Mouse (Mus musculus) stomach, embryonic 15.5 days (tissue): Measurements from ENCODE around the gene Gaa. TPM values are rescaled to one million over a fixed set of nuclear protein-coding genes. Genes with fewer than 3 reads are reported as not detected.
A peak's percentile ranks its signal among the peaks of the same experiment; 100 is the strongest.

Experiments used
- ATAC-seq: fragments of 200-750 bp; cut with Nextera tagmentation; 2 replicates; pipeline ENCODE4 v1.8.0; 2017; ENCODE audit warnings: low read depth, moderate number of reproducible peaks, moderate TSS enrichment; ENCODE audit not compliant: insufficient read depth, low FRiP score
- H3K27ac ChIP-seq: fragments of 300-500 bp; sonication (generic); 2 replicates; pipeline ENCODE4 v1.5.1; 2015; ENCODE audit warnings: mild to moderate bottlenecking, inconsistent platforms
- H3K27me3 ChIP-seq: fragments of 300-500 bp; sonication (generic); replicated peaks from 2 replicates; pipeline ENCODE4 v1.6.1; 2015; ENCODE audit warnings: inconsistent platforms
- H3K36me3 ChIP-seq: fragments of 300-500 bp; sonication (generic); 2 replicates; pipeline ENCODE4 v1.6.1; 2015; ENCODE audit warnings: inconsistent platforms
- H3K4me1 ChIP-seq: fragments of 300-500 bp; sonication (generic); 2 replicates; pipeline ENCODE4 v1.6.1; 2015; ENCODE audit warnings: inconsistent platforms
- H3K4me2 ChIP-seq: fragments of 300-500 bp; sonication (generic); 2 replicates; pipeline ENCODE4 v1.6.1; 2015; ENCODE audit warnings: mild to moderate bottlenecking, inconsistent platforms
- H3K4me3 ChIP-seq: fragments of 300-500 bp; sonication (generic); replicated peaks from 2 replicates; pipeline ENCODE4 v1.5.1; 2015; ENCODE audit warnings: inconsistent platforms
- H3K9ac ChIP-seq: fragments of 300-500 bp; sonication (generic); 2 replicates; pipeline ENCODE4 v1.6.1; 2015; ENCODE audit warnings: inconsistent platforms
- H3K9me3 ChIP-seq: fragments of 300-500 bp; sonication (generic); 2 replicates; pipeline ENCODE4 v1.6.1; 2016; ENCODE audit warnings: inconsistent platforms
- WGBS: fragments of 180-500 bp; shearing (Covaris S2); methylation state at CpG from one replicate; pipeline ENCODE4 v1.1.7; 2015; 5-methylcytosine and 5-hydroxymethylcytosine counted together
- polyA plus RNA-seq: library from polyadenylated mRNA; unstranded; fragments of >200 nt; fragmentation: Nextera tagmentation; extraction: Ambion mirVana; gene quantifications from 2 replicates; pipeline ENCODE4 v1.2.1, GENCODE M21; 2015

The Gaa gene
- polyA plus RNA-seq, 1 experiment from 2014 or later: 62.6 TPM

- Histone ChIP-seq H3K36me3 (no peaks in the 10 kb centered on the region), H3K4me3 (no peak overlapping the region), H3K27me3 (no peaks in the 10 kb centered on the region), H3K4me1 (no peaks in the 10 kb centered on the region), H3K9ac (no peak overlapping the region), H3K27ac (no peak overlapping the region), H3K4me2 (no peak overlapping the region), H3K9me3 (no peaks in the 10 kb centered on the region)
- WGBS: 73% methylated on average over 17 of the region's 17 CpGs
- no peak for ATAC-seq
These were observed 46.7 kb downstream of the Gaa start for GRCm38 (mm10) chr11:119314252-119314936.

- H3K4me1 ChIP-seq: no peaks in the 10 kb centered on the region
- no peaks in the 10 kb centered on the region for H3K27me3 ChIP-seq
- no peak overlapping the region for H3K4me2 ChIP-seq
- H3K9me3 ChIP-seq: no peaks in the 10 kb centered on the region
- no peak overlapping the region for H3K4me3 ChIP-seq
- no peak for ATAC-seq
- H3K9ac ChIP-seq: no peak overlapping the region
- no peak overlapping the region for H3K27ac ChIP-seq
- WGBS: 73% methylated on average over 4 of the region's 4 CpGs
- H3K36me3 ChIP-seq: no peaks in the 10 kb centered on the region
These were observed 49.0 kb downstream of the Gaa start for GRCm38 (mm10) chr11:119316720-119317119.

GRCm38 (mm10) chr11:119322521-119322920, 54.8 kb downstream of the Gaa start:
- H3K9me3 ChIP-seq: peaks cover 2% of the 10 kb centered on the region; the same call in 1 of the 2 replicates
- H3K36me3 ChIP-seq: no peaks in the 10 kb centered on the region
- no peak for ATAC-seq
- no peaks in the 10 kb centered on the region for H3K4me1 ChIP-seq
- no peak overlapping the region for H3K9ac ChIP-seq
- no peak overlapping the region for H3K4me3 ChIP-seq
- H3K27me3 ChIP-seq: no peaks in the 10 kb centered on the region
- WGBS: 67% methylated on average over 13 of the region's 13 CpGs
- H3K4me2 ChIP-seq: no peak overlapping the region
- no peak overlapping the region for H3K27ac ChIP-seq

- WGBS: 80% methylated on average over 1 of the region's 1 CpGs
- Histone ChIP-seq H3K27me3 (no peaks in the 10 kb centered on the region; the same call in 1 of the 2 replicates), H3K4me2 (no peak overlapping the region), H3K9ac (no peak overlapping the region), H3K4me1 (no peaks in the 10 kb centered on the region), H3K27ac (no peak overlapping the region), H3K36me3 (no peaks in the 10 kb centered on the region), H3K9me3 (peaks cover 2% of the 10 kb centered on the region; the same call in 1 of the 2 replicates), H3K4me3 (no peak overlapping the region)
- ATAC-seq: no peak
These were observed 57.4 kb downstream of the Gaa start for GRCm38 (mm10) chr11:119325068-119325467.

- 0 out of 2 replicates have a peak, but pooled peaks have one; percentile 54 for ATAC-seq
- Histone ChIP-seq H3K9me3 (no peaks in the 10 kb centered on the region), H3K9ac (no peak overlapping the region), H3K36me3 (no peaks in the 10 kb centered on the region), H3K4me2 (no peak overlapping the region), H3K27me3 (no peaks in the 10 kb centered on the region; the same call in 1 of the 2 replicates), H3K27ac (no peak overlapping the region), H3K4me3 (no peak overlapping the region), H3K4me1 (no peaks in the 10 kb centered on the region)
- WGBS: 56% methylated on average over 4 of the region's 4 CpGs
These were observed 62.9 kb downstream of the Gaa start for GRCm38 (mm10) chr11:119330592-119330991.

GRCm38 (mm10) chr11:119331970-119332369, 64.3 kb downstream of the Gaa start:
- Histone ChIP-seq H3K9ac (no peak overlapping the region), H3K27ac (no peak overlapping the region), H3K4me2 (no peak overlapping the region), H3K36me3 (no peaks in the 10 kb centered on the region), H3K9me3 (no peaks in the 10 kb centered on the region), H3K4me1 (no peaks in the 10 kb centered on the region), H3K4me3 (no peak overlapping the region), H3K27me3 (no peaks in the 10 kb centered on the region; the same call in 1 of the 2 replicates)
- ATAC-seq: no peak
- 30% methylated on average over 3 of the region's 3 CpGs for WGBS

Other genes starting within 250 kb of the Gaa start
- gene Cbx2, start 244.9 kb upstream of the Gaa start, polyA plus RNA-seq: 21.3 and 24.8 TPM in 2 replicates
- 6.9 and 7.2 TPM in 2 replicates for gene Cbx8, start 226.9 kb upstream of the Gaa start, polyA plus RNA-seq
- 10.2 and 10.3 TPM in 2 replicates for gene Cbx4, start 181.7 kb upstream of the Gaa start, polyA plus RNA-seq
- gene Tbc1d16, start 39.4 kb upstream of the Gaa start, polyA plus RNA-seq: 18.7 and 19.3 TPM in 2 replicates
- gene Ccdc40, start 39.3 kb upstream of the Gaa start, polyA plus RNA-seq: 2.1 and 2.6 TPM in 2 replicates
- 299 and 315 TPM in 2 replicates for gene Eif4a3, start 32.2 kb downstream of the Gaa start, polyA plus RNA-seq
- 1.8 and 2.0 TPM in 2 replicates for gene Card14, start 39.9 kb downstream of the Gaa start, polyA plus RNA-seq
- 8.2 and 8.3 TPM in 2 replicates for gene Sgsh, start 87.6 kb downstream of the Gaa start, polyA plus RNA-seq
- 9.2 and 9.9 TPM in 2 replicates for gene Slc26a11, start 87.7 kb downstream of the Gaa start, polyA plus RNA-seq
- gene Rnf213, start 125.2 kb downstream of the Gaa start, polyA plus RNA-seq: 7.3 and 7.6 TPM in 2 replicates
- gene Endov, start 223.5 kb downstream of the Gaa start, polyA plus RNA-seq: 11.5 and 13.5 TPM in 2 replicates